Mouse (Mus musculus): ENCODE measurements at regions not wholly inside any gene's neighbourhood (a gene's known extent, or its start where the extent isn't known, plus 50 kb on each side); places are given as distances from the start of the nearest gene placed in this dataset.
A peak's percentile ranks its signal among the peaks of the same experiment; 100 is the strongest.

GRCm38 (mm10) chr2:169233151-169234123, 278.1 kb upstream of the Zfp64 start:
- DNase-seq = no peak

- no peak for DNase-seq
These were observed 266.9 kb upstream of the Zfp64 start for GRCm38 (mm10) chr2:169222264-169222663.

GRCm38 (mm10) chr2:169221141-169221540, 265.8 kb upstream of the Zfp64 start:
- DNase-seq = no peak

- DNase-seq = no peak
These were observed 260.2 kb upstream of the Zfp64 start for GRCm38 (mm10) chr2:169215546-169216043.

- no peak for DNase-seq
These were observed 259.0 kb upstream of the Zfp64 start for GRCm38 (mm10) chr2:169214396-169214795.

- DNase-seq = peak; percentile 15
These were observed 257.9 kb upstream of the Zfp64 start for GRCm38 (mm10) chr2:169213314-169213713.

GRCm38 (mm10) chr2:169212676-169213257, 257.4 kb upstream of the Zfp64 start:
- no peak for DNase-seq

GRCm38 (mm10) chr2:169204254-169204752, 248.9 kb upstream of the Zfp64 start:
- DNase-seq = peak; percentile 9

- DNase-seq = no peak
These were observed 236.6 kb upstream of the Zfp64 start for GRCm38 (mm10) chr2:169191974-169192373.

GRCm38 (mm10) chr2:169191465-169191864, 236.1 kb upstream of the Zfp64 start:
- no peak for DNase-seq

GRCm38 (mm10) chr2:169177565-169177964, 222.2 kb upstream of the Zfp64 start:
- no peak for DNase-seq

- no peak for DNase-seq
These were observed 213.4 kb upstream of the Zfp64 start for GRCm38 (mm10) chr2:169168795-169169194.

- no peak for DNase-seq
These were observed 213.0 kb upstream of the Zfp64 start for GRCm38 (mm10) chr2:169168376-169168775.

- peak; percentile 19 for DNase-seq
These were observed 206.3 kb upstream of the Zfp64 start for GRCm38 (mm10) chr2:169161651-169162050.

- no peak for DNase-seq
These were observed 203.4 kb upstream of the Zfp64 start for GRCm38 (mm10) chr2:169158760-169159159.

- DNase-seq = peak; percentile 28
These were observed 202.8 kb upstream of the Zfp64 start for GRCm38 (mm10) chr2:169158005-169158673.

- DNase-seq = peak; percentile 31
These were observed 201.5 kb upstream of the Zfp64 start for GRCm38 (mm10) chr2:169156908-169157307.

GRCm38 (mm10) chr2:169154881-169155280, 199.5 kb upstream of the Zfp64 start:
- DNase-seq = no peak

- DNase-seq = no peak
These were observed 192.3 kb upstream of the Zfp64 start for GRCm38 (mm10) chr2:169147655-169148054.

GRCm38 (mm10) chr2:169142224-169142623, 186.8 kb upstream of the Zfp64 start:
- DNase-seq = peak; percentile 53

- peak; percentile 21 for DNase-seq
These were observed 178.5 kb upstream of the Zfp64 start for GRCm38 (mm10) chr2:169133855-169134254.

GRCm38 (mm10) chr2:169125476-169125875, 170.1 kb upstream of the Zfp64 start:
- no peak for DNase-seq

- DNase-seq = no peak
These were observed 167.5 kb upstream of the Zfp64 start for GRCm38 (mm10) chr2:169122887-169123286.
